Mouse (Mus musculus): ENCODE measurements at regions not wholly inside any gene's neighbourhood (a gene's known extent, or its start where the extent isn't known, plus 50 kb on each side); places are given as distances from the start of the nearest gene placed in this dataset.

DNA sequence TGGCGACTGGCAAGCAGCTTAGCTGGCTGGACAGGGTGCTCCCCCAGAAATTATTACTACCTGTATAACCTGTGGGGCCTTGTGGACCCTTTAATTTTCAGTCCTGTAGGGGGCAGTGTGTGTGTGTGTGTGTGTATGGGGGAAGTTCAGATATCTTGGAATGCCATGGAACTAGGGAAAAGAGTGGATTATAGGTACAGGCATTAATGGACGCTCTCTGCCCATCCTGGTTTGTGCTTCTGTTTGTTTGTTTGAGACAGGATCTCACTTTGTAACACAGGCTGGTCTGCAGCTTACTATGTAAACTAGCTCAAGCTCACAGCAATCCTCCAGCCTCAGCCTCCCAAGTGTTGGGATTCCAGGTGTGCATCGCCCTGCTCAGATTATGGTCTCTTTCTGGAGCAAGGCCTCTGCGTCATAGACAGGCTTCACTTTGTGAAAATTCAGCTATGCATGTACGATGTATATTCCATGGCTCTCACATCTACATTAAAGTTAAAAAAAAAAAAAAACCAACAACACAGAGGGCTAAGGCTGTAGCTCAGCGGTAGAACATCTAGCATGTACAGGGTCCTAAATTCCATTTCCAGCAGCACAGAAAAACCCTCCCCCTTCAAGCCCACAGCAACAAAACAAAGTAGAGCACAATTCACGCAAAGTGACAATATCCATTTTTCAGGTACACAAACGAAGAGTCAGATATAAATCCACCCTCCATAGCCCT is 50.7 kb upstream of the Ddx3x start:
- TF ChIP-seq POLR2A (IDR thresholded peaks at IDR 0.05; ENCODE audit: borderline replicate concordance, extremely low read depth, insufficient read depth, insufficient read length, poor library complexity, severe bottlenecking) (no peak), CTCF (IDR thresholded peaks at IDR 0.05; ENCODE audit: borderline replicate concordance, extremely low read depth, insufficient read depth, insufficient read length) (peak; percentile 53; the same call in 1 of the 2 replicates)

Data from brain, embryonic 14.5 days (tissue).